Mouse (Mus musculus) thymus, adult 2 months (tissue): Measurements from ENCODE around the gene Bag2.

ENCODE experiments used
- CTCF ChIP-seq: fragments of 200-500 bp; IDR thresholded peaks from 2 replicates; pipeline ENCODE4 v1.5.1; 2012; ENCODE audit warnings: mild to moderate bottlenecking, control low read depth, low read length, moderate library complexity, borderline replicate concordance; ENCODE audit not compliant: control insufficient read depth, poor library complexity, insufficient read depth; ENCODE audit errors: extremely low read depth
- POLR2A ChIP-seq: fragments of 200-500 bp; IDR thresholded peaks from 2 replicates; pipeline ENCODE4 v1.6.1; 2012; ENCODE audit warnings: mild to moderate bottlenecking, low read length, control low read depth, moderate library complexity; ENCODE audit not compliant: control insufficient read depth, poor library complexity, insufficient read depth; ENCODE audit errors: extremely low read depth

DNA sequence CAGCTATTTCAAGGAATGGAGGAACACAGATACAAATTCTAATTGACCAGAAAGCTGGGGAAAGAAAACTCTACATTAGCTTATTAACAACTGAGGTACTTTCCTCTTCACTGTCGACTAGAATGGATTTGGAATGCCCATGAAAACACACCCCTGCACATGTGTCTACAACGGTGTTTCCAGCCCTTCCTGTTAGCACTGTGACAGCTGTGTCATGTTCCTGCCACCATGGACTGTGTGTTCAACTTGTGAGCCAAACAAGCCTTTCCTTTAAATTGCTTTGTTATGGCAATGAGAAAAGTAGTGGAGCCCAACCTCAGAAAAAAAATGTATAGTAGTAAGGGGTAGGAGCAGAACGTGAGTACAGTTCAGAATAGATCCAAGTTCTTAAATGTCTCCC, 30.9 kb upstream of the Bag2 start:
- TF ChIP-seq CTCF (no peak), POLR2A (no peak)
